Mouse (Mus musculus) Muller cell, postnatal 12 days (primary cell): ENCODE results near the gene Plekhg4.

Experiments
- DNase-seq: peaks from one replicate; pipeline ENCODE4 v3.0.0-alpha.2; 2015; ENCODE audit errors: inconsistent ontology term

Plekhg4 gene

DNA sequence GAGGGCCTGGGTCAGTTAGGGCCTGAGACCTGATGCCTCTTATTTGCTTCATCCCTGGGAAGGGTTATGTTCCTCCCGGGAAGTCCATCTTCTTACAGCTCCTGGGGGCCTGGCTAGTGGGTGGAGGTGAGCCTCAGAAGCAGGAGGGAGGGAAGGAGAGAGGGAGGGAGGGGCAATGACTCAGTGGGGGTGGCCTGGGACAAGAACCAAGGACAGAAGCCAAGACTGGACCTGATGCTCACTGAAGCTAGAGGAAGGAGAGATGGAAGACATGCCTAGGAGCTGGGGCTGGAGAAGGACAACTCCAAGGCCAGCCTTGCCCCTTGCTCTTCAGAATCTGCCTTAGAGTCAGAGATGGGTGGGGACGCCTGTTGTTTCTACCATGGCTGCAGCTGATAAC is at the start of gene Plekhg4:
Plekhg4 (plus strand) TSS at position 243 of the 400 bp plus-strand sequence.
- DNase-seq: no peak

- DNase-seq: no peak
Measured at GRCm38 (mm10) chr8:105325641-105326093, 47.4 kb upstream of the Plekhg4 start.

- DNase-seq: peak; percentile 96
Measured at GRCm38 (mm10) chr8:105326141-105326672, 46.9 kb upstream of the Plekhg4 start, which contains the start of the genes Lrrc29 and Tmem208. Lrrc29 (minus strand) TSS chr8:105326278. Tmem208 (plus strand) TSS chr8:105326354.

- no peak for DNase-seq
Measured at GRCm38 (mm10) chr8:105326968-105327367, 46.1 kb upstream of the Plekhg4 start.

GRCm38 (mm10) chr8:105330325-105330724 is 42.7 kb upstream of the Plekhg4 start:
- no peak for DNase-seq

DNA sequence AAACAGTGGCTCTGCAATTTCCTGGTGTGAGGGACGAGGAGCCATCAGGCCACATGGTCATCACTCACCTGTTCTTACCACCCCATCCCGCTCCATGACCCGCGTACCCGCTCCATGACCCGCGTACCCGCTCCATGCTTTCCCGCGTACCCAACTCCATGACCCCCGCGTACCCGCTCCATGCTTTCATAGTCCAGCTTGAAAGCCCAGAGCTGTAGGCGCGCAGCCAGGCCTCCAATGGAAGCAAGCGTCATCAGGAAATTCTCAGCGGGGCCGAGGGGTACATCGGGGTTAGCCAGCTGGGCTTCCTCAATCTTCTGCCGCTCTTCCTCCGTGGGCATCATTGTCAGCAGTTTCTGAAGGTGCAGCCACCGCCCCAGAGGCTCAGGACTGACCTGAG is 41.6 kb upstream of the Plekhg4 start:
- DNase-seq: no peak

DNA sequence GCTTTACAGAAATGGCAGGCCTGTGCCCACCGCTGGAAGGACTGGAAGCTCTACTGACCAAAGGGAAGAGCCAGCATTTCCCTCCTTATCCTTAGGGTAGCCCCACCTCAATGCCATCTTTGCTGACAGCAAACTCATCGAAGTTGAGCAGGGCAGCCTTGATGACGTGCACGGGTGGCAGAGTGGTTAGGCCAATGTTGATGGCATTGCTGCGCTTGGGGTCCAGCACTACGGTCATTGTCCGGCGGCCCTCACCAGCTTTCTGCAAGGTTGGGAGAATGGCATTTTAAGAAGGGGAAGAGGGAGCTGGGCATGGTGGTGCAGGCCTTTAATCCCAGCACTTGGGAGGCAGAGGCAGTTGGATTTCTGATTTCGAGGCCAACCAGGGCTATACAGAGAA is 41.1 kb upstream of the Plekhg4 start:
- no peak for DNase-seq

GRCm38 (mm10) chr8:105332523-105332922 is 40.6 kb upstream of the Plekhg4 start:
- no peak for DNase-seq

DNA sequence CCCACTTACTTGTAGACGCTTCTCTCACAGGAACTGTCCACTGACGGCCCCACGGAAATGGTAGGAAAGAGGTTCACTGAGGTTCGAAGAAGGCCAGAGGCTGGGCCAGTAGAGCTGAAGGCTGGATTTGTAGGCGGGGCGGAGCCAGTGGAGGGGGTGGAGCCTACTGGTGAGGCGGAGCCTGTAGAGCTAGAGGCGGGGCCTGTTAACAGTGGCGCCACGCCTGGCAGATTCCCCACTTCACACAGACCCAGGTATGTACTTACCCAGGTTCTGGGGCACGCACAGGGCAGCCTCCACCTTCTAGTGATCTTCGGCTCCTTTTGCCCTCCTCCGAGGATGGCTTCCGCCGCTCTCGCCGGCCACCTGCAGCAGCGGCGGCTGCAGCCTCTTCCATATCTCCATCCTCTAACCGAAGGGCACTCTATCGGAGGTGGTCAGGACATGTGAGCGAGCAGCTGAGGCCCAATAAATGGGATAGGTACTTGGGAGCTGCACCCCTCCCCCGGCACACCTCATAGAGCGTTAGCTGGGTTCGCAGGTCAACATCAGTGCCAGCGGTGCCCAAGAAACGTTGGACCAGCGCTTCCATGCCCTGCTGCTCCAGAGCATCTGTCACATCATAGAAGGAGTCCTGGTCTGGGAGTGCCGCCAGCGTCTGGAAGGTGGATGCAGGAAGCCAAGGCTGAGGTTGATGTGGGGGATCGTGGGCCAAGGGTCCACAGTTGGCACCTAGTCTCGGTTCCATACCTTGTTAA is 36.5 kb upstream of the Plekhg4 start:
- DNase-seq: no peak

- DNase-seq: no peak
Measured at GRCm38 (mm10) chr8:105338992-105339391, 34.1 kb upstream of the Plekhg4 start.

DNA sequence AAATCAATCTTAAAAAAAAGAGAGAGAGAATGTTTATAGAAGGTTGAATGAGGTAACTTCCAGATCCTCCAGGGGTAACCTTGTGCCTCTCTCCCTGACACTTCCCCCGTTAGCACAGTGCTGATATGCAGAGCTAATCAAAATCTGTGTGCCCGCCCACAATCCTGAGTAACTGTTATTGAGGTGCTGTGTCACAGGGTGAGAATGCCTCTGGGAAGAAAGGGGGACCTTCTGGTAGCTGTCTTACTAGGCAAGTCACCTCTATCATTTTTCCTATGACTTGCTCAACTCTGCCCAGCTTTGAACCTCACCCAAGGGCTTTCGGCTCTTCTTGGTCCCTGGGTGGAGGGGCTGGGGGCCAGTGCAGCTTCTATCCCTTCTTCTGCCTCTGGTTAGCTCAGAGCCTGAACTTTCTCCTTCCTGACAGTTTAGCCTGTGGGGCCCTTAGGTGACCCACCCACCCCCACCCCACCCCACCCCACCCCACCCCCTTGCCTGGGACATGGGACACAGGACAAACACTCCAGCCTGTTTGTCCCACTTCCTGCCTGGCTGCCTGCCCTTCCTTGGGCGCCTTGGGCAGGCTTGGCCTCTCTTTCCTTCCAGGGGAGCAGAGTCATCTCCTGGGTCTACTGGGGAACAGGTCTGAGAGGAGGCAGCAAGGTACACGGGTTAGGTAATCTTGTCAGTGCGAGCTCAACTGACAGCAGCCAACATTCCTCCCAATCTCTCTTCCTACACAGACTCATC is 33.0 kb upstream of the Plekhg4 start:
- DNase-seq: no peak

GRCm38 (mm10) chr8:105341399-105341798 is 31.7 kb upstream of the Plekhg4 start:
- no peak for DNase-seq

GRCm38 (mm10) chr8:105342768-105343167 is 30.3 kb upstream of the Plekhg4 start:
- DNase-seq: no peak

DNA sequence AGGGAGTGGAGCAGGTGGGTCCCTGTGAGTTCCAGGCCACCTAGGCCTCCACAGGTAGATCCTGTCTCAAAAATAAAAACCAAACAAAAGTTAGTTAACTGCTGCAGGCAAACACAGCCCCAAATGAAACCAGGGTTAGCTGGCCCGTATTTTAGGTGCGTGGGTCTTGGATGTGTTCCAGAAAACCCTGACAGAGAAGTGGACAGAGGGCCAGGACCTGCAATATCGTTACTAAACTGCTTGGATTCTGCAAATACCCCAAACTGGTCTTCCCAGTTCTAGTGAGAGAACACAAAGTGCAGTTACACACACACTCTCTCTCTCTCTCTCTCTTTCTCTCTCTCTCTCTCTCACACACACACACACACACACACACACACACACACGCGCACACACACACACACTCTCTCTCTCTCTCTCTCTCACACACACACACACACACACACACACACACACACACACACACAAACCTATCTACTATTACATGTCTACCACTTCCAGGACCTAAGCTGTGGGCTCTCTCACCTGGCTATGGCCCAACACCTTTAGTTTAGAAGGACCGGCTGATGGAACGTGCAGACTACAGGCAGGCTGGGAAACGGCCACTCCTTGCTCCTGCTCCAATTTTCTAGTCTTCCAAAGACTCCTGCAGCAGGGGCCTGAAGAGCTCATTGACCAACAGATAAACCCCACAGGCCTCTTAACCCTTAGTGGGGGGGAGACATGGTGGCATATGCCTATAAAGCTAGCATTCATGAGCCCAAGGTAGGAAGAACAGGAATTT is 29.1 kb upstream of the Plekhg4 start:
- DNase-seq: no peak

GRCm38 (mm10) chr8:105345061-105345975 is 27.8 kb upstream of the Plekhg4 start:
- DNase-seq: peak; percentile 80

GRCm38 (mm10) chr8:105346611-105347427 is 26.3 kb upstream of the Plekhg4 start:
- peak; percentile 79 for DNase-seq

DNA sequence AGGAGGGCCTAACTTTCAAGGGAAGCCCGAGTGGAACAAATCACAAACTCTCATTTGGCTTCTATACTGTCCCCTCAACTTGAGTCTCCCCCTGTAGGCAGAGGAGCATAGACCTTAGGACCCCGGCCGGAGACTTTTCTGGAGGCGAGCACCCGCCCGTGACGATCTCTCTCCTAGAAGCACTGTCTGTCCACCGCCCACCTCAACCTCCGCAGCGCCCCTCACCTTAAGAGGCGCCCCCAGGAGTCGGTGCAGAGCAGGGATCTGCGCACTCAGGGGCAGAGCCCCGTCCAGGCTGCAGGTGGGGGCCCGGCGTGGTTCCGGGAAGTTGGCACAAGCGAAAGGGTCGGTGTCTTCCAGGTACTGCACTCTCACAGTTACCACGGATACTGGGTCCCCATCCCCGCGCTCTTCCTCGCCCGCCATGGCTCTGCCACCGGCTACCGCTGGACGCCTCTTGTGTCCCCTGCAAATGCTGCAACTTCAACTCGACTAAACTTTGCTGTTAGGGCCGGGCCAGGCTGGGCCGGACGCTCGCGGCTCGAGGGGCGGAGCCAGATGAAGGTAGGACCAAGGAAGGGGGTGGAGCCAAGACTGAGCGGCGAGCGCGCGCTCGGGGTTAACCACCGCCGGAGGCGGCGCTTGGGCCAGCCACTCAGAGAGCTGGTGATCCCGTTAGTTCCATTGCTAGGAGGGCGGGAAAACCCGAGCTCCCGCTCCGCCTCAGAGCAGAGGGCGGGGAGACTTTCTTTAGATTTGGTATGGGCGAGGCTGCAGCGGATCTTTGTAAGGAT is 25.4 kb upstream of the Plekhg4 start, which contains the start of gene Fhod1:
Fhod1 (minus strand) TSS at position 526 of the 794 bp plus-strand sequence.
- DNase-seq: peak; percentile 98

- peak; percentile 51 for DNase-seq
Measured at GRCm38 (mm10) chr8:105348450-105349095, 24.5 kb upstream of the Plekhg4 start, which contains the start of gene Slc9a5. Slc9a5 (plus strand) TSS chr8:105348843.
